Mouse (Mus musculus) yolk sac, embryonic 10.5 days (tissue): Measurements from ENCODE around the gene Samd8.

Source experiments
- DNase-seq: peaks from one replicate; pipeline ENCODE4 v3.0.0-alpha.2; 2017; ENCODE audit warnings: low spot score

The Samd8 gene

GRCm38 (mm10) chr14:21830876-21831767 is 80.8 kb downstream of the Samd8 start:
- peak; percentile 96 for DNase-seq

GRCm38 (mm10) chr14:21831830-21832403 is 81.6 kb downstream of the Samd8 start:
- DNase-seq: no peak

GRCm38 (mm10) chr14:21838336-21839017 is 88.1 kb downstream of the Samd8 start:
- DNase-seq: no peak

GRCm38 (mm10) chr14:21841819-21842592 is 91.7 kb downstream of the Samd8 start:
- no peak for DNase-seq

- no peak for DNase-seq
Measured at GRCm38 (mm10) chr14:21843263-21843662, 92.9 kb downstream of the Samd8 start.

GRCm38 (mm10) chr14:21846827-21847380 is 96.6 kb downstream of the Samd8 start:
- DNase-seq: no peak

GRCm38 (mm10) chr14:21847381-21848165 is 97.2 kb downstream of the Samd8 start:
- peak; percentile 87 for DNase-seq
